Mouse (Mus musculus): ENCODE results near the gene Slc3a2. TPM values are rescaled to one million over a fixed set of nuclear protein-coding genes. Genes with fewer than 3 reads are reported as not detected.
"Not testable (repeated sequence)": the region's sequence is repeated elsewhere in the genome, so short reads cannot be mapped to it uniquely, and the experiment has no call there.

Slc3a2 gene
- polyA plus RNA-seq, 1 experiment from 2014 or later, result 135 TPM

DNA sequence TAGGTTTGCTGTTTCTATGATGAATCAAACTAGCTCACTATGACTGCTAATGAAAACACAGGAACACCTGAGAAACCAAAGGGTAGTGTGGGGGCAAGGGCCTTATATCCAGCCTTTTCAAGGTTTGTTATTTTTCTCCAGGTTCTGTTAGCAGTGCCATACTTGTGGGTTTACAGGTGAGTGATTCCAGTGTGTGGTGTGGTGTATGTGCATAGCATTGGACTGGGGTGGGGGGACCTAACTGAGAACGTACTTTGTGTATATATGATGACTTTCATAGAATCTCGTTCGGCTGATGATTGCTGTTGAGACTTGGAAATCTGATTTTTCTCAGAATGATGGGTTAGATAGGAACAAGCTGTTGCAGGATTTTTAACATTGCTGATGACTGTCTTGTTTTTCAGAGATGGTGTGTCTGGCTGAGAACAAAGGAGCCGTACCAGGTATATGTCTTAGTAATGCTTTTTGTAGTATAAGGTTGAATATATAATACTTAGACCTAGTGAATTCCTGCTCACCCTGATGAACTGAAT lies 2.0 kb upstream of the Slc3a2 start:
- Histone ChIP-seq H3K4me2 (peak overlapping the region; percentile 88), H3K9ac (peak overlapping the region; percentile 93), H3K27ac (no peak overlapping the region; the same call in 1 of the 2 replicates)

DNA sequence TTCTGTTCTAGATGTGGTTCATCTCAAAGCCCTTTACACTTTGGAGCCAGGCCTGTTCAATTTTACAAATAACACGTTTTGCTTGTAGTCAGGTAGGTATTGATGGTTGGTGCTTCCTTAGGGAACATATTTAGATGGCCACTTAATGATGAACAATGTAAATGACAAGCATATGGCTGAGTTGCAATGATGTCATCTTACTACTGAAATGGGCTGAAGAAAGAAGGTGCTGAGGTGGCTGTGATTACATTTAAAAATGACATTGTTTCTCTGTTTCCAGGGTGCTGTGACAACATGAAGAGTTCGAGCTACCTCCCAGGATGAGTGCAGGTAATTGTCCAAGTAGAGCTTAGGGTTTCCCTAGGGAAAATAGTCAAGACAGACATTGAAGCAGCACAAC lies 1.2 kb upstream of the Slc3a2 start:
- peak overlapping the region; percentile 80 for H3K27ac ChIP-seq
- ATAC-seq, result no peak
- H3K36me3 ChIP-seq (ENCODE audit: poor library complexity, severe bottlenecking), result peaks cover 28% of the 10 kb centered on the region
- no peaks in the 10 kb centered on the region for H3K9me3 ChIP-seq (replicated peaks)
- peak overlapping the region; percentile 68 for H3K4me3 ChIP-seq
- no peaks in the 10 kb centered on the region for H3K27me3 ChIP-seq
- peak overlapping the region; percentile 93 for H3K9ac ChIP-seq
- H3K4me1 ChIP-seq, result peaks cover 41% of the 10 kb centered on the region
- H3K4me2 ChIP-seq, result peak overlapping the region; percentile 88
- WGBS, result 4% methylated on average over 2 of the region's 2 CpGs

More for the DNA sequence above, 2.0 kb upstream of the Slc3a2 start:
- H3K4me1 ChIP-seq, result peaks cover 41% of the 10 kb centered on the region
- no peaks in the 10 kb centered on the region for H3K27me3 ChIP-seq
- H3K9me3 ChIP-seq (replicated peaks), result no peaks in the 10 kb centered on the region
- WGBS, result 53% methylated on average over 4 of the region's 4 CpGs
- no peak for ATAC-seq
- H3K4me3 ChIP-seq, result peak overlapping the region; percentile 68
- H3K36me3 ChIP-seq (ENCODE audit: poor library complexity, severe bottlenecking), result peaks cover 28% of the 10 kb centered on the region

DNA sequence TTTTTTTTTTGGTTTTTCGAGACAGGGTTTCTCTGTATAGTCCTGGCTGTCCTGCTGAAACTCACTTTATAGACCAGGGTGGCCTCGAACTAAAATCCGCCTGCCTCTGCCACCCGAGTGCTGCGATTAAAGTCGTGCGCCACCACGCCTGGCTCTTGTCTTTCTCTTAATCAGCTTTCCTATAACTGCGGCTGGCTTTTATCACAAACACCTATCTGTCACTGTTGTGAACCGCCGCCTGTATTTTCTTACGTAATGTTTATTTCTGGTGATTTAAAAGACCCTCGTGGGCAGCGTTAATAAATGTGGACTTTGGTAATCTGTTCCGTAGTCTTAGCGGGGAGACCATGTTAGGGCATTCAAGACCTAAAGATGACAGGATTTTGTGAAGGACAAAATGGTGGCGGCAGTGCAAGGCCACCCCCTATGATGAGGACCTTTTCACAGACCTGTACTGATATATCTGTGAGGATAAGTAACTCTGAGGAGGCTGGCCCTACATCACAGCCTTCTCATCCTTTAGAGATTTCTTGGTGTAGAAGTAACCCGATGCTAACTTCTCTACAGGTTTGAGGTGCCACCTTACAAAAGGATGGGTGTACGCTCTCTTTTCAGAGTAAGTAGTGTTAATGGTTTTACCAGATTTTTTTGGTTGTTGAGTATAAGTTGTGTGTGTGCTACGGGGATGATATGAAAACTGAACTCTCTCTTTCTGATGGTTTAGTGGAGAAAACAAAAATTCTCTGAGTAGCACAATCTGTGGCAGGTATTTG lies 591 bp upstream of the Slc3a2 start:
- Histone ChIP-seq H3K27me3 (no peaks in the 10 kb centered on the region), H3K4me3 (peak overlapping the region; percentile 68), H3K4me2 (peak overlapping the region; percentile 88), H3K27ac (peak overlapping the region; percentile 80), H3K36me3 (ENCODE audit: poor library complexity, severe bottlenecking) (peaks cover 28% of the 10 kb centered on the region), H3K9me3 (replicated peaks) (no peaks in the 10 kb centered on the region), H3K4me1 (peaks cover 41% of the 10 kb centered on the region), H3K9ac (peak overlapping the region; percentile 93)
- under 1% methylated on average over 20 of the region's 20 CpGs for WGBS
- ATAC-seq, result no peak; the same call in 1 of the 2 replicates

DNA sequence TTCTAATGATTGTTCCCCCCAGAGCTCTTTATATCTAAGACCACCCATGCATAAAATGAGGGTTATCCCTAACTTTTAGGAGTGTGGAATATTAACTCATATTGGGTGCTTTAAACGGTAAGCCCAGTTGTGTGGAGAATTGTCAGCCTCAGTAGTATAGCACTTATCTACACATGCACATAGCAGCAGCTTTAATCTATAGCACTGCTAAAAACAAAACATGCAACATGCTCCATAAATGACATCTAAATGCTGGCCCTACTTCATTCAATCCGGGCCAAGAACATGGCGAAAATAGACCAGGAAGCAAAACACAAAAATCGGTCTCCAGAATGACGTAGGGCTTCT lies 636 bp downstream of the Slc3a2 start:
- peaks cover 28% of the 10 kb centered on the region for H3K36me3 ChIP-seq (ENCODE audit: poor library complexity, severe bottlenecking)
- 1% methylated on average over 5 of the region's 5 CpGs for WGBS
- peak overlapping the region; percentile 68 for H3K4me3 ChIP-seq
- H3K9me3 ChIP-seq (replicated peaks), result no peaks in the 10 kb centered on the region
- peak overlapping the region; percentile 93 for H3K9ac ChIP-seq
- H3K4me1 ChIP-seq, result peaks cover 41% of the 10 kb centered on the region
- no peaks in the 10 kb centered on the region for H3K27me3 ChIP-seq
- peak overlapping the region; percentile 70 for H3K4me2 ChIP-seq
- H3K27ac ChIP-seq, result peak overlapping the region; percentile 95
- no peak; the same call in 1 of the 2 replicates for ATAC-seq

DNA sequence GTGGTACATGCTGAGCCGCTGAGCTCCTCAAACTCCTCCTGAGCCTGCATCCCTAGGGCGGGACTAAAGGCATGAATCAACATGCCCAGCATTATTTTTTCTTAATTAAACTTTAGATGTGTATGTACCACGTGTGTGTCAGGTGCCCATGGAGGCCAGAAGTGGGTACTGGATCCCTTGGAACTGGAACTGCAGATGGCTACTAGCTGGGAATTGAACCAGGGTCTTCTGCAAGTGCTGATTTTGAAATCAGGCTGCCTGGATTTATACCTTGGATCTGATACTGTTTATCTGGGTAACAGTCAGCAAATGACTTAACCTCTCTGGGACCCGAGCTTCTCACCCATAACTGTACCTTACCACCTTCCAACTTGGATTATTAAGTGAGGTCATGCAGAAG lies 1.1 kb downstream of the Slc3a2 start:
- Histone ChIP-seq H3K4me3 (peak overlapping the region; percentile 68), H3K4me2 (peak overlapping the region; percentile 70), H3K9ac (peak overlapping the region; percentile 93), H3K27ac (no peak overlapping the region), H3K36me3 (ENCODE audit: poor library complexity, severe bottlenecking) (peaks cover 27% of the 10 kb centered on the region), H3K9me3 (replicated peaks) (no peaks in the 10 kb centered on the region), H3K4me1 (peaks cover 41% of the 10 kb centered on the region), H3K27me3 (no peaks in the 10 kb centered on the region)
- ATAC-seq, result no peak
- WGBS, result 61% methylated on average over 4 of the region's 4 CpGs

DNA sequence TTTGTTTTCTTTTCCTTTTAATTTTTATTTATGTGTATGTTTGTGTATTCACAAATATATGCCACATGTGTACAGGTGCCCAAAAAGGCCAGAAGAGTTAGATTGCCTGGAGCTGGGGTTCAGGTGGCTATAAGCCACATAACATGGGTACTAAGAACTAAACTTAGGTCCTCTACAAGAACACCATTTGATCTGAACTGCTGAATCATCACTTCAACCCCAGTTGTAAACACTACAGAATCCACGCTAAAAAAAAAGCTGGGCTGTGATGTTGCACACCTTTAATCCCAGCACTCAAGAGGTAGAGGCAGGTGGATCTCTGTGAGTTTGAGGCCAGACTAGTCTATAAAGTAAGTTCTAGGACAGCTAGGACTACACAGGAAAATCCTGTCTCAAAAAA lies 1.8 kb downstream of the Slc3a2 start:
- Histone ChIP-seq H3K4me3 (no peak overlapping the region), H3K9ac (no peak overlapping the region)

DNA sequence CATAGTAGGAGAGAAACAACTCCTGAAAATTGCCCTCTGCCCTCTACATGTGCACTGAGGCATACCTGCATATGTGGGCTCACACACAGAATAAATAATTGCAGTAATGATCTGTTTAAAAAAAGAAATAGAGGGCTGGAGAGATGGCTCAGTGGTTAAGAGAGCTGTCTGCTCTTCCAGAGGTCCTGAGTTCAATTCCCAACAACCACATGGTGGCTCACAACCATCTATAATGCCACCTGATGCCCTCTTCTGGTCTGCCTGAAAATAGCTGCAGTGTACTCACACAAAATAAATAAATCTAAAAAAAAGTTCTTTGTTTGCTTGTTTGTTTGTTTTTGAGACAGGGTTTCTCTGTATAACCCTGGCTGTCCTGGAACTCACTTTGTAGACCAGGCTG lies 4.1 kb downstream of the Slc3a2 start:
- H3K4me3 ChIP-seq; H3K4me2 ChIP-seq; H3K36me3 ChIP-seq (ENCODE audit: poor library complexity, severe bottlenecking); H3K9me3 ChIP-seq (replicated peaks); ATAC-seq; H3K27ac ChIP-seq; H3K27me3 ChIP-seq; H3K9ac ChIP-seq: not testable (repeated sequence)
- peaks cover 21% of the 10 kb centered on the region for H3K4me1 ChIP-seq

More for the DNA sequence above, 1.8 kb downstream of the Slc3a2 start:
- H3K9me3 ChIP-seq (replicated peaks), result no peaks in the 10 kb centered on the region
- H3K36me3 ChIP-seq (ENCODE audit: poor library complexity, severe bottlenecking), result peaks cover 21% of the 10 kb centered on the region
- H3K27me3 ChIP-seq, result no peaks in the 10 kb centered on the region
- peaks cover 37% of the 10 kb centered on the region for H3K4me1 ChIP-seq
- 94% methylated on average over 1 of the region's 1 CpGs for WGBS
- peak overlapping the region; percentile 12 for H3K4me2 ChIP-seq
- H3K27ac ChIP-seq, result no peak overlapping the region
- ATAC-seq, result no peak

DNA sequence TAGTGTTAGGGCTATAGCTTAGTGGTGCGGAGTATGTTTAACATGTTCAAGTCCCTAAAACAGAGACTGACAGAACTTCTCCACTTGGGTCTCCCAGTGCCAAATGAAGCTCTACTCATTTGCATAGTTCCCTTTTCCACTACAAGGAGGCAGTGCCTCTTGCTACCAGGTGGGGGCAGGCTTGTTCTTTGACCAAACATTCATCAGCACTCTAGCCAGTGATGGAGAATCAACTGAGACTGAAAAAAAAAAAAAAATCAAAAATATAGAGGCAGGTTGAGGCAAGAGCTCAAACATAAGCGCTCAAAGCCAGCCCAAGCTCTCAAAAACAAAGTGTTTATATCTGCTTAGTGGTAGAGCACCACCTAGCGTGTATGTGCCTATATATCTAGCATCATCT lies 4.8 kb downstream of the Slc3a2 start:
- Histone ChIP-seq H3K9me3 (replicated peaks) (no peaks in the 10 kb centered on the region), H3K4me2 (no peak overlapping the region), H3K9ac (no peak overlapping the region), H3K36me3 (ENCODE audit: poor library complexity, severe bottlenecking) (no peaks in the 10 kb centered on the region), H3K27ac (no peak overlapping the region), H3K27me3 (no peaks in the 10 kb centered on the region), H3K4me3 (no peak overlapping the region), H3K4me1 (peaks cover 22% of the 10 kb centered on the region)
- no peak for ATAC-seq
- WGBS, result 69% methylated on average over 3 of the region's 3 CpGs

DNA sequence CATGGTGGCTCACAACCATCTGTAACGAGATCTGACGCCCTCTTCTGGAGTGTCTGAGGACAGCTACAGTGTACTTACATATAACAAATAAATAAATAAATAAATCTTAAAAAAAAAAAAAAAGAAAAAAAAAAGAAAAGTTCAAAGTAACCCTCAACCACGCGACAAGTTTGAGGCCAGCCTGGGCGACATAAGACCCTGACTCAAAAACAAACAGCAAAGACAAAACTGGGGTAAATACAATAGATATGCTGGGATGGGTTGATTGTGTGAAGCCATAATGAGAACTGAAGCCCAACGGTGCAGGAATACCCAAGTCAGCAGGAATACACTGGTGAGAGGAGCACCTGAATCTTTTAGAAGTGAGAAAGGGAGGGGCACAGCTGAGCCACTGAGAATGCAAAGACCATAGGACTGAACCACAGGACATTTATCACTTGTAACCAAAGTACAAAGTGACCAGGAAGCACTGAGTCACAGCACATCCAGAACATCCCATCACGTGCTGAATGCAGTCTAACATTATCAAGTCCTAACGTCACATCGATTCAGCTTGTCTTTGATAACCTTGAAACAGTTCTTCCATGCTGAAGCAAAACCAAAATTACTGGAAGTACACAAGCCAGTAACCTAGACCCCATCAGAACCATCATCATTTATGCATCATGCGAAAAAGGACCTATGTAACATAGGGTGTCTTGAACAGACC lies 6.2 kb downstream of the Slc3a2 start:
- no peaks in the 10 kb centered on the region for H3K9me3 ChIP-seq (replicated peaks)
- peaks cover 24% of the 10 kb centered on the region for H3K4me1 ChIP-seq
- H3K27me3 ChIP-seq, result no peaks in the 10 kb centered on the region
- no peak overlapping the region for H3K4me2 ChIP-seq
- H3K4me3 ChIP-seq, result no peak overlapping the region
- no peak overlapping the region for H3K9ac ChIP-seq
- WGBS, result 62% methylated on average over 10 of the region's 10 CpGs
- no peak for ATAC-seq
- 0 out of 2 replicates have a peak, but pooled peaks cover under 1% of the 10 kb centered on the region for H3K36me3 ChIP-seq (ENCODE audit: poor library complexity, severe bottlenecking)
- no peak overlapping the region for H3K27ac ChIP-seq

DNA sequence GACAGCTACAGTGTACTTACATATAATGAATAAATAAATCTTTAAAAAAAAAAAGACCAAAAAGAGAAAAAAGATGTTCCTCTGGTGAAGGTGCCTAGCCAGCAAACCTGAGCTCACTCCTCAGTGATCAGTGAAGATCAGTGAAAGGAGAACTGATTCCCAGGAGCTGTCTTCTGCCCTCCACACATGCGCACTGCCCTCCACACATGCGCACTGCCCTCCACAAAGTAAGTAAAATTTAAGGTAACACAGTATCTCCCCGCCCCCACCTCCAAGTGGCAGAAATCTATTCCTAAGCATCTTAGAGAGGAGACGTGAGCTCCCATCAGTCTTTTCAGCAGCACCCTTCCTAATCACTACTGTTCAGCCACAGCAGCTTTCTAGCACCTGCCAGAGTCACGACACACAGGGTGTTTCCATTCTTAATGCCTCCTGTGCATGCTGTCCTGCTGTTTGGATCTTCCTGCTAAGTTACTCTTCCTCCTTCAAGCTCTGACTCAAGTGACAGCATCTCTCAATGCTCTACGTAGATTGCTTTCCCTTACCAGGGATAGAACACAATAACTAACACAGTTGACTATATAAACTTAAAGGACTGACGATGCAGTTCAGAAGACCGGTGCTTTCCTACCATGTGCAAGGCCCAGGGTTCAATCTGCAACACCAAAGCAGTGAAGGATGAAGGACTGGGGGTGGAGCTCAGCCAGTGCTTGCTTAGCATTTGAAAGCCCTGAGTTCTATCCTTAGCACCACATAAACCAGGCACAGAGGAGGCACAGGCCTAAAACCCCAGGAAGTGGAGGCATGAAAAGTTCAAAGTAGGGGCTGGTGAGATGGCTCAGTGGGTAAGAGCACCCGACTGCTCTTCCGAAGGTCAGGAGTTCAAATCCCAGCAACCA lies 7.1 kb downstream of the Slc3a2 start:
- Histone ChIP-seq H3K4me3 (no peak overlapping the region), H3K9ac (0 out of 2 replicates have a peak overlapping the region, but pooled peaks have one; percentile 16), H3K27me3 (no peaks in the 10 kb centered on the region), H3K36me3 (ENCODE audit: poor library complexity, severe bottlenecking) (peaks cover 7% of the 10 kb centered on the region), H3K4me1 (peaks cover 25% of the 10 kb centered on the region), H3K4me2 (no peak overlapping the region), H3K27ac (no peak overlapping the region; the same call in 1 of the 2 replicates), H3K9me3 (replicated peaks) (no peaks in the 10 kb centered on the region)
- ATAC-seq, result no peak
- WGBS, result 68% methylated on average over 10 of the region's 10 CpGs

DNA sequence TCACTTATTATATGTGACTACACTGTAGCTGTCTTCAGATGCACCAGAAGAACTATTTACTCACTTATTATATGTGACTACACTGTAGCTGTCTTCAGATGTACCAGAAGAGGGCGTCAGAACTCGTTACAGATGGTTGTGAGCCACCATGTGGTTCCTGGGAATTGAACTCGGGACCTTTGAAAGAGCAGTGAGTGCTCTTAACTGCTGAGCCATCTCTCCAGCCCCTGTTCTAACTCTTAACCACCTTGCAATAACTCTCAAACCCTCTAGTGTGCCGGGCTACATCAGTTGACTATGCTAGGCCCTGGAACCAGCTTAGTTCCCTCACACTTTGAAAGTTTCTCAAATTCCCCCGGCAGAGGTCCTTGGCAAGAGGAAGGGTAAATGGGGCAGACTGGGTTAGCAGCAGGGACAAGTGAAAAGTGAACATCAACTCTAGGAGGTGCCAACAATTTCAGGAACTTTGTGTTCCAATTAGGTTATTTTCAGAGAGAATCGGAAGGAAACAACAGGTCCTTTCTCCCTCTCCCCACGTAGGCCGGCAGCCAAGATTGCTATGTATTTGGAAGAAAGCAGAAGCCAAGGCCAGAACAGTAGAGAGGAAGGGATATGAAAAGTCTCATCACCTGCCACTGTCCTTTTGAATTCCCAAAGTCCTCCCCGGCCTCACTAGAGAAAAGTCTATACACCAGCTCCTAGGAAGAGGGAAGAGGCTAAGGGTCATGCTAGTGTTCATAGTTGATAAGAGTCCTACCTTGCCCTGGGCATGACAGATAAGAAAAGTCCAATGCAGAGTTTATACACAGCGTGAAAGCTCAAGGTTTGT lies 8.3 kb downstream of the Slc3a2 start:
- no peaks in the 10 kb centered on the region for H3K27me3 ChIP-seq
- ATAC-seq, result no peak
- peak overlapping the region; percentile 73; the same call in 1 of the 2 replicates for H3K4me2 ChIP-seq
- no peak overlapping the region for H3K4me3 ChIP-seq
- WGBS, result 73% methylated on average over 10 of the region's 10 CpGs
- H3K27ac ChIP-seq, result no peak overlapping the region
- no peaks in the 10 kb centered on the region for H3K9me3 ChIP-seq (replicated peaks)
- H3K4me1 ChIP-seq, result peaks cover 34% of the 10 kb centered on the region
- H3K36me3 ChIP-seq (ENCODE audit: poor library complexity, severe bottlenecking), result peaks cover 19% of the 10 kb centered on the region
- H3K9ac ChIP-seq, result no peak overlapping the region

All from forebrain, embryonic 13.5 days (tissue).